Mouse (Mus musculus): ENCODE data around the gene Phactr1.

Gene Phactr1

DNA sequence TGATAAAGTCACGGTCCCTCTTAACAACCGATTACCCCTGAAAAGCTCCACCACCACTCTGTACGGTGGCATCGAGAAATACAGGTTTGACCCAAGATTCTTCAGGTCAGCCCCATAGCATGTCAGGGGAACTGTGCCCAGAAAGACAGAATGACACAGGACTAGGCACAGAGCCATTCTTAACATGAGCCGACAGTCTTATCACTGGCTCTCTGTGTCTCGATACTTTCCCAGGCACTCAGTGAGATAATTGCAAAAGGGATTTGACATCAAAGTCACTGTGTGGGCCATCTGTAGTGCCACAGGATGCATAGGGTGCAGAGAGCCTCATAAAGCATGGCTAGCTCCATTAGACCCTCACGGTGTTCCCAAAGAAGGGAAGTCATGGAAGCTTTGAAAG lies 453.0 kb downstream of the Phactr1 start:
- DNase-seq: no peak

DNA sequence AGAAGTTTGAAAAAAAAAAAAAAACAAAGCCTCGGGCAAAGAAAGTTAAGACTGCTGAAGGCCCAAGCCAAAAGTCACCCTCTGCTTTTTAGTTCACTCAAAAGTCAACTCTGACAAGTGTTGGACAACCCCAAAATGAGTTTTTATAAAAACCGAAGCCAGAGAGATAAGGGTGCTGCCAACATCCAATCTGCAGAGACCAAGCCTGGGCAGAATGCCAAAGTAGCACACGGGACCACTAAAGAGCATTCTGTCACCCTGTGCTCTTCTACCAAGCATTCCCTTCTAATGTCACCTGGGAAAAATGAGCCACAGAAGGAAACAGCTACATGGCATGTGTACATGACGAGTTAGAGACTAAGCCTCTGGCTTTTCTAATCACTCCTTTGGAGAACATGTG lies 454.0 kb downstream of the Phactr1 start:
- DNase-seq: no peak

DNA sequence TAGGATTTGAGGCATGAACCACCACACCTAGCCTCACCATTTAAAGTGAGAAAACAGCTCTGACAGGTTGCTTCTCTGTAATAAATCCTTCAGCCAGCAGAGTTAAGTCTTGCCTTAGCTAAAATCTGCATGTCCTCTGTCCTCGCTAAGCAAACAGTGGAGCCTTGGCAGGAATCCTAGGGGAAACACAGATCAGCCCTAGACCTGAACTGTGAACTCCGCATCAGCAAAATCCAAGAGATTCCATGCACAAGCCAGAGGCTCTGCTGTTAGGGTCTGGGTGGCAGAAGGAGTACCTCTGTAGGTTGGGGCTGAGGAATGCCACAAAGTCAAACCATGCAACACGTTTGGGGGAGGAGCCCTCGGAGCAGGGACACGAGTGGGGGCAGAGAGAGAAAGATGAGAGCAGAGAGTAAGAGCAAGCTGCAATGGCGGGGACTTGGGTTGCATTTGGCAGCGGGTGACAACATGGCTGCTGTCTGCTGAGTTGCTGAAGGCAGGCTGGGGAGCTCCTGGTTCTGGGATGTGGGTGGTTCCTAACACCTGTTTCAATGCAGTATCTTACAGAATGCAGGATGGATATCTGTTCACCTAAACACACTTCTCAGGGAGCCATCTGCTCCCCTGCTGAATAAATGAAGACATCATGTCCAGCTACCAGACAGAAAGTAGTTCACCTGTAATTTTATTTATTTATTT lies 464.4 kb downstream of the Phactr1 start:
- DNase-seq: no peak

DNA sequence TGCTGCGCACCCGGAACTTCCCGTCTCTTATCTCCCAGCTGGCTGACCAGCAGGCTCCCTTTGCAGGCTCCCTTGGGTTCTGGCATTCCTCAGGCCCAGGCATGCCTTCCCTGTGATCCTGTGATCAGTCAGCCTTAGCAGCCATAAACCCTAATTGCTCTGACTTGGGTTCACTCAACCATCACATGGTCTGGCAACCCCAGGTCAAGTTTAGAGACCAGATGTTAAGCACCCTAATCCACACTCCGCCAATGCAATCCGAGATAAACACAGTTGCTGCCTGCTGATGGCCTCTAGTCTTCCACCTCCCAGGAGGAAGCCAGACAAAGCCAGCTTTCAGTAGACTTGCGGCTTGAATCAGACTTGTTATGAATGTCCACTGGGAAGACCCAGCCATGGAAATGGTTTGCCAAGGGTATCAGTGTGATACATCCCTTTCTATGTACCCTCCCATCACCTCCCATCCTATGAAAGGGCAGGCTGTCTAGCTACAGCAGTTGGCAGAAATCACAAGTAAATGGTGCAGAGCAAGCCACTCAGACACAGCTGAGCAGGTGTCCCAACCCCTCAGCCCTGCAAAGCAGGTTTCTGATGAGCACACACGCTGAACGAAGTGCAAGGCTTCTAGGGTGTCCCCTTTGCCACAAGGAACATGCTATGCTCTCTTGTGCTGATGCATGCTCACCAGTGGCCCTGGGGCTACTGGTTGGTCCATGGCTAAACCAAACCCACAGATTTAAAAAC lies 466.3 kb downstream of the Phactr1 start:
- no peak for DNase-seq

DNA sequence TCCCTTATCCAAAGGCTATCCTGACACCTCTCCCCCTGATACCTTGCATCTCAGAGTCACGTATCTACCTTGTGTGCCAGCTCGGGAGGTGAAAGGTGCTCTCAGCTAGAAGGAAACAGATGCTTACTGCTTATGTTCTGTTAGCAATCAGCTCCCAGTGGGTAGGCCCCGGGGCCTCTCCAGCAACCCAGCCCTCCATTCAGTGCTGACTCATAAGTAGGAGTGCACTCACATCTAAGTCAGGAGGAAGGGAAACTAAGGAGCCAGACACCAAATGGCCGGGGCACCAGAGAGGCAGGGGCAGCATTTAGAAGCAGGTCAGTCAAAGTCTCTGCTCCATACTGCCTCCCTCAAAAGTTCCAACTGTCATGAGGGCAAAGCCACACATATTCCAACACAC lies 468.3 kb downstream of the Phactr1 start:
- no peak for DNase-seq

DNA sequence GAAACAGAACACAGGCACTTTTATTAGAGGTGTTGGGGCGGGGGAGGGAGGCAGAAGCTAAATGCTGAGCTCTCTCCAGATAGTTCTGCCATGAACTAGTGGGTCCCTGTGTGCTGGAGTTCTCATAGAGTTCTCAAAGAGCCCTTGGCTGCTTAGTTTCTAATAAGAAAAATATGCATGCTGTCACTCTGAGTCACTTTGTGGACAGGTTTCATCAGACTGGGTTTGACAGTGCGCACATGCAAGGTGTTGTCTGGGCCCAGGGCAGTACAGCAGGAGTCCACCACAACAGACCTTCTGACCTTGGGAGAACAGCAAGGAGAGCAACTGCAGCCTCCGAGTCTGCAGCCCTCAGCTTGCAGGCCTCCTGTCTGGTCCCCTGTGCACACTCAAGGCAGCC lies 469.2 kb downstream of the Phactr1 start:
- DNase-seq: no peak

DNA sequence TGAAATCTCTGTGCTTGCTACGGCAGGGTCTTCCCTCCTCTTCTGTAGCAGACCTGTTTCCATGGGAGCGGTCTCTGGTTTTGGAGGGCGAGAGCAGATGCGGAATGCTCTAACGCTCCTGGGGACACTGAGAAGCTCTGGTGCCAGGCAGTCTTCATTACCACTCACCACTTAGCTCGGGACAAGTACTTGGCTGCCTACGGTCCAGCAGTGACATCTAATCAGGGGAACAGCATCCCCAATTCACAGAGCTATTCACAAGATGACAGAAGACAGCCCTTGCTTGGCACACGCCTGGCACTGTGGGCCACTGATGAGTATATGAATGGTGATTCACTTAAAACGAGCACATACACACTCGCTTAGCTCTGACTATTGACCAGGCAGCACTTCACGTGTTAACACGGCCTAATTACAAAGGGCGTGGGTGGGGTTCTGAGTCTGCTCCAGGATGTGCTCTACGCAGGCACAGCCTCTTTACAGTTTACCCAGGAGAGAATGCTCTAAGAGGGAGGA lies 471.6 kb downstream of the Phactr1 start:
- DNase-seq: no peak

DNA sequence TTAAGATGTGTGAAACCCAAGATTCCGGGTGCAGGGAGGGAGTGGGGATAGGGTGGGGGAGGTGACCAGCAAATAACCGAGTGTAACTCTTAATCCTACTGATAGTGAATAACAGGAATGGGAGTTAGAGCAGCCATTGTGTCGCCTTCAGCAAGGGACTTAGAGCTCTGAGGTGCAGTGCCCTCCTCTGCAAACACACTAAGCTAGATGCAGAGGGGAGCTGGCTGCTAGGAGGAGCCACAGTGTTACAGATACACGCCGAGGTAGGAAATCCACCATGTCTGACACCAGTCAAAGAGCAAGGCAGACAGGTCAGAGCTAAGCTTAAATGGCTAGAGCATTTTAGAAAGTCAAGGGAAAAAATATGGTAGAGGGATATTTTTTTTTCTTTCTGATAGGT lies 476.9 kb downstream of the Phactr1 start:
- no peak for DNase-seq

DNA sequence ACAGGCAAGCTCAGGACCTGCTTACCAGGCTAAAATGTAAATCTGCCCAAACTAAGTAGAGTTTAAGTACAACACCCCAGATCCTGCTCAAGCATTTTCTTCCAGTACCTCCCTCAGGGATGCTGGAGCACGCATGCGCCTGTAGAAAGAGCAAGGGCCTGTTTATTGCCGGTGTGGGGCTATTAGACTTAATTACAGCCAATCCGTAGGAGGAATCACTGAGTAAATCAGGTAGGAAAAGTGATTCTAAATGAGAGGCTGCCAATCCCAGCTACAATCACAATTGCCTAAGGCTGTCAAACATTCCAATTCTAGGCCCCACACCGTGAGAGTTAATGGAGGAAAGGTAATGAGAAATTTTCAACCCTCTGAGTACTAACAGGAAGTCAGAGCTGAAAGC lies 477.9 kb downstream of the Phactr1 start:
- DNase-seq: no peak

DNA sequence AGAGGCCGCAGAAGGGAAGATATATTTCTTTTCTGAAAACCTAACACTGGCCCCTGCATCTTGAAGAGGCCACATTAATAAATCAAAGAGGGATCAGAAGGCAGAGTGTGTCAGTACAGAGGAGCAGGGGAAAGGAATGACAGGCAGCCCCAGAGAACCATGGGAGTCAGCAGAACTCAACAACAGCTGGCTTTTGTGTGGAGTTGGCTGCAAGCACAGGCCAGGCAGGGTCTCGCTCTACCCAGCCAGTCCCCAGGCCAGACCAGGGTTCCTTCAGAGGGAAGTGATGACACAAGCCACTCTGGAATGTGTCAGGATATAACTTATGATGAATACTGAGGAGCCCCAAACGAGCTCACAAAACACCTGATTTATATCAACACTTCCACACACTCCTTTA lies 479.0 kb downstream of the Phactr1 start:
- DNase-seq: no peak

DNA sequence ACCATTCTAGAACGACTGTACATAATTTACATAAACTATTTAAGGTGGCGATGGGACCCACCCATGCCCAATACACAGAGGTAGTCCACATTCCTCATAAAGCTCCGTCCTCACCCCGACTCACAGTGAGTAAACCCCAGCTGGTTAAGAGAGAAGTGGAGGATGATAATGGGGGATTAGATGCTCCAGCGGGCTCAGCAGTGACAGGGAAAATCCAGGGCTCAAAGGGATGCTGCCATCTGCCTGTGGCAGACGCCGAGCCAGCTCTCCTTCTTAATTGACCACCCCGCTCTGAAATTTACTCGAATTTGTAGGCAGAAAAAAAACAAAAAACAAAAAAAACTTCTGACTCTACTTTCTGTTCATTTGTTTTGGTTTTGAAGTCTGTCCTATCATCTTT lies 487.3 kb downstream of the Phactr1 start:
- DNase-seq: no peak

DNA sequence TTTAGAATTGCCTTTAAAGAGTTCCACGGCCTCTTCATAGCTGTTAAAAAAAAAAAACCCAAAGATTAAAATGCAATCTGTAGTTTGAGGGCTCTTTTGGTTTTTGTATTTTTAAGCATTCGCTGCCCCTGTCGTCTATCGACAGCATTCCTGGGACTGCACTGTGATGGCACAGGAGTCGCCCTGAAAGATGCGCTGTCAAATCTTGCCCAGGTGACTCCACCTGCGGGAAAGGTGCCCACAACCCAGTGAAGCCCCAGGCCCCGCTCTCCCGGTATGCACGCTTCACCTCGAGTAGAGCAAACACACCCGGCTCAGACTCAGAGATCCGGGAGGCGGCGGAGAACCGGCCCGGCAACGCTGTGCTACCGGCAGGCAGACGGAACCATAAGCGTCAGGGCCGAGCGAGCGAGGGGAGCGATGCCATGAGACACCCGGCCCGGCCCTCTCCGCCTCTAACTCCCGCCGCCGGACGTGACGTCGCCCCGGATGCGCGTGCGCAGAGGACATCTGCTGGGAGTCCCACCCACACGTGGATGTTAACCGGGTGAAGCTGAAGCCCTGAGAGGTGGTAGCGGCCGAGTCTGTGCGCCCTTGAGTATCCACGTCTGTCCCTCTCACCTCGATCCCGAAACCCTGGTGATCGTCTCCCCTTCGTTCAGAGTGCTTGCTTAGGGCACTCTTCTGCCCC lies 490.7 kb downstream of the Phactr1 start, which contains the start of gene Tbc1d7:
Tbc1d7 (minus strand) TSS at position 482 of the 691 bp plus-strand sequence.
- DNase-seq: peak; percentile 98

DNA sequence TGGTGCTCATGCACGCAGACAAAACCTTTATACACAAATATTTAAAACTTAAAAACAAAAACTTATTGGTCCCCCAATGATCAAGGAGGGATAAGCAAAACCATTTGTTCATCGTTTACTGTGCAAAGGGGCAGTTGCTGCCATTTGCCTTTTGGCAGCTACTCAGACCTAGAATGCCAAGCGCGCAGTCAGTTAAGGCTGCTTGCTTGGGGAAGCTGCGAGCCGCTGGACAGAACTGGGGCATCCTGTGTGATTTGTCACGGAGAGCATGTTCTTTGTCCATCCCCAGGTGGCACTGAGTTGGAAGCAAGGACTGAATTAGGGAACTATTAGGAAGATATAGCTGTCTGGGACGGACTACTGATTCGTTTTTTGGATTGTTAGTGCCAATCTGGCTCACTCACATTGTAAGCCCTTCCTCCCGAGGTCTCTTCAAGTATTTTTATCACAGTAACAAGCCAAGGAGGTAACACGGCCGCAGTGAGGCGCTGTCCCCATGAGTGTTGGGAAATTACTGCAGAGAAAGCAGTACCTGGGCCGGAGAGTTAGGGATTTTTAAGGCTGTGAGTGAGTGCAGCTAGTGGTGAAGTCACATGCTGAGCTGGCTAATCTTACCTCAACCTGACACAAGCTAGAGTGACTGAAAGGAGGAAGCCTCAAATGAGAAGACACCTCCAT lies 491.8 kb downstream of the Phactr1 start:
- DNase-seq: peak; percentile 55

DNA sequence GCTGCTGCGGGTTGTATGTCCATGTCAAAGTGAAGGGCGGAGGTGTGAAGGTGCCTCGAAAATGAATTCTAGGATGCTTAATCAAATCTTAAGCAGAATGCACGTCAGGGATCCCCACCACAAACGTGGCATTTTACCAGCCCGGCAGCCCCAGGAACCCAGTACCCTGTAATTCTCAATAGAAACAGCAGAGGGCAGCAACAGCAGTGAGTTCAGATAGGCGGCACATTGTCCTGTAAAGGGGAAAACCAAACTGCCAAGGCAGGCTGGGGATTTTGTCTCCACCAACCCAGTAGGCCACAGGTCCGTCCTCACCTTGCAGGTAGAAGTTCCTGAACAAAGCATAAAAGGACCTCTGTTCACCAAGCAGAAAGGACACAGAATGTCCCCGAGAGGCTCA lies 492.8 kb downstream of the Phactr1 start:
- DNase-seq: peak; percentile 64

DNA sequence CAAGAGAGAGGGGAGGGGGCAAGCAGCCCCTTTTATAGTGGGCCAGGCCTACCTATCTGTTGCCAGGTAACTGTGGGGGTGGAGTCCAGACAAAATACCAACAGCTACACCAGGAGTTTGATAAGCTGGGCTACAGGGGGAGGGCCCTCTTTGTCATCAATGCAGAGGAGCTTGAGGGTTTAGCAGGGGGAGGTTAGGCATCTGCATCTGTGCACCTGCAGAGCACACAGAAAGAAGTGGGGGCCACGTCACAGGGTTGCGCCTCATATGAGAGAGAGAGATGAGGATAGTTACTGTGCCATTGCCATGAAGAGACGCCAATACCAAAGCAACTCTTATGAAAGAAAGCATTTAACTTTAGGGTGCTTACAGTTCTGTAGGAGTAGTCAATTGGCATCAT lies 496.3 kb downstream of the Phactr1 start:
- no peak for DNase-seq

DNA sequence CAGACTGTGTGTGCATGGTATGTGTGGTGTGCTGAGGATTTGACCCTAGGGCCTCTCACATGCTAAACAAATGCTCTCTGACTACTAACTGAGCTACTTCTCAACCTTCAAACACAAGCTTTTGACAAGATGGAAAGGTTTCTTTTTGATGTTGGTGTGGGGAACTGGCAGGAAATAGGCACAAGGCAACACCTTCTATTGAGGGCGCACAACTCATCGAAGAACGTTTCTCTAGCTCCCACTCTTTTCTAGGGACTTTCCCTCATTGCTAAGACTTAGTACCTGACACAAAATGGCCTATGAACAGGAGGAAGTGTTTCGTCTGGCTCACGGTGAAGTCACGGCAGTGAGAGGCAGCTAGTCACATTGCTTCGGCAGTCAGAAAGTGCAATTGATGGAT lies 496.9 kb downstream of the Phactr1 start:
- DNase-seq: no peak

DNA sequence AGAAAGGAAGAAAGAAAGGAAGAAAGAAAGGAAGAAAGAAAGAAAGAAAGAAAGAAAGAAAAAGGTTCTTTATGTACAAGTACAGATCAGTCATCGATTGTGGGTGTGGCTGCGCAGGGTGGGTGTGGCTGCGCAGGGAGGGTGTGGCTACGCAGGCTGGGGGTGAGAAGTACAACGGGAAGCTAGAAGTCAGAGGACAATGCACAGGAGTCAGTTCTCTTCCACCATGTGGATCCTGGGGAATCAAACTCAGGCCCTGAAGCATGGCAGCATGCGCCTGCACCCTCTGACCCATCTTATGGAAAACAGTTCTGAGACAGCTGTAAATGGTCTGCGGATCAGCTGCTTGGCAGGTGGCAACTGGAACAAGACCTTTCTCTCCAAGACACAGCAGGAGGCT lies 500.7 kb downstream of the Phactr1 start:
- DNase-seq: peak; percentile 83

DNA sequence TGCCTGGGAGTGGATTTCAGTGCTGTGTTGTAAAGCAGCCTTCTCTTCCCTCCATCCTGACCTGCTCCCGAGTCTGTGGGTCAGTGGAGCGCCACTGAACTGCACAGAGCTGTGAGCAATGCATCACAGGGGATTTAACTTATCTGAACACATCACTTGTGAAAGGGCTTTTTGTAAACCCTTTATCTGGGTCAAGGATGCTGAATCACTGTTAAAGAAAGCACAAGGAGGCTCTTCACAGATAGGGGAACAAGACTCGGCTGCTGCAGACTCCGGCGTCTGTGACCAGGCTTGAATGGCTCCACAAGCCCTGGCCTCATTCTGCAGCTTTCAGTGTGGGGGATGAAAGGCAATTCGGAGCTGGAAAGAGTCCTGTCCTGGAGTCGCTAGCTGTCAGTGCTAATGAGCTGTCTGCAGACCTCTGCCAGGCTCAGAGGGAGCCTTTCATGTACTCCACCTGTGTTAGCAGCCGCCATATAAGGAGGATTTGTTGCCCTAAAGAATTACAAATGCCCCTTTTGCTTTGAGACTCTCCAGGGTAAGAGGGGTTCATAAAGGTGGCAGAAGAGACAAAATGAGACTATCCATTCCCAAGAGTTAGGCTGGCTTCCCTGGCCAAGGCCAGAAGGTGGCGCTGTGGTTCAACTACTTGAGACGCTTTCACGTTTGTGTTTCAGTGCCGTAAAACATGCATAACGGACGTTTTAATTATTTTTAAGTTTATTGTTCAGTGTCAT lies 502.2 kb downstream of the Phactr1 start:
- peak; percentile 82 for DNase-seq

DNA sequence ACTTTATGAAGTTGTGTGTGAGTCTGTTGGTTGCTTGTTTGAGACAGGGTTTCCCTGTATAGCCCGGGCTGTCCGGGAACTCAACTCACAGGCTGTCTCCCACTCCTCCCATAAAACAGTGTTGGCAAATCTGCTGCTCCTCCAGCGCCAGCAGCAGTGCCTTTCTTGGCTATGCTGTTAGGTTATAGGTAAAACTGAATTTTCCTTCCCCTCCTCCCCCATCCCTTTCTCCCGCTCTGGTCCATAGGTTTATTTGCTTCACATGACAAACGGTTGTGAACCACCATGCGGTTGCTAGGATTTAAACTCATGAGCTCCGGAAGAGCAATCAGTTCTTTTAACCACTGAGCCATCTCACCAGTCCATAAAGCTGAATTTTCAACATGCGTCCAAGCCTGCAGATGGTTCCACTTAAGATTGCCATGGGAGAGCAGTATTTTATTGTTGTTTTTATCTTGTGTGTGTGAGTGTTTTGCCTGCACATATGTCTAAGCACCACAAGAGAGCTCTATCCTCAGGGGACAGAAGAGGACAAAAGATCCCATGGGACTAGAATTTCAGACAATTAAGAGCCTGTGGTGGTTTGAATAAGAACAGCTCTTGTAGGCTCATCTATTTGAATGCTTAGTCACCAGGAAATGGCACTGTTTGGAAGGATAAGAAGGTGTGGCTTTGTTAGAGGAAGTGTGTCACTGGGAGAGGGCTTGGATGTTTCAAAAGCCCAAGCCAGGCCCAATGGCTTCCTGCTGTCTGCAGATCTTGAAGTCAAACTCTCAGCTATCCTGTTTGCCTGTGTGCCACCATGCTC lies 503.0 kb downstream of the Phactr1 start:
- no peak for DNase-seq

DNA sequence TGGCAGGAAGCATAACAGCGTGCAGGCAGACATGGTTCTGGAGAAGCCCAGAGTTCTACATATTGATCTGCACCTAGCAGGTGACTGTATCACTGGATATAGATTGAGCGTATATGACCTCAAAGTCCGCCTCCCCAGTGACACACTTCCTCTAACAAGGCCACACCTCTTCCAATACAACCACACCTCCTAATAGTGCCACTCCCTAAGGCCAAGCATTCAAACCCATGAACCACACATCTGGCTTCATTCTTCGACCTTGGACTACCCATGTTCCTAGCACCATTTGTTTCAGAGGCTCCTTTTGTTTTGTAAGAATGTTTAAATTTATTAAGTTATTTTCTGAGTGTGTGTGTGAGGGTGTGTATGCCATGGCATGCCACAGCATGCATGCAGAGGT lies 507.3 kb downstream of the Phactr1 start:
- DNase-seq: no peak

All from liver (tissue).